Mouse (Mus musculus) cerebellum, postnatal 36 days (tissue): Measurements from ENCODE around the gene Clec12a.
"Not testable (repeated sequence)": the region's sequence is repeated elsewhere in the genome, so short reads cannot be mapped to it uniquely, and the experiment has no call there.

Source experiments
- DNase-seq, 2 experiments: peaks; one replicate each; pipeline ENCODE4 v3.0.0; 2021 to 2022; ENCODE audit warnings: mixed read lengths in 2 of 2

Clec12a gene

GRCm38 (mm10) chr6:129342391-129342790 is at the start of gene Clec12a:
Gene Clec12a (plus strand): TSS chr6:129342691.
- DNase-seq: not testable (repeated sequence)

- no peak for DNase-seq
Observed at GRCm38 (mm10) chr6:129304180-129304579, 38.3 kb upstream of the Clec12a start.

GRCm38 (mm10) chr6:129312499-129312898 is 30.0 kb upstream of the Clec12a start:
- no peak for DNase-seq

- DNase-seq: no peak
Observed at GRCm38 (mm10) chr6:129314655-129315168, 27.8 kb upstream of the Clec12a start.

- DNase-seq: no peak
Observed at GRCm38 (mm10) chr6:129315698-129316097, 26.8 kb upstream of the Clec12a start.

GRCm38 (mm10) chr6:129316463-129316862 is 26.0 kb upstream of the Clec12a start:
- DNase-seq: no peak

GRCm38 (mm10) chr6:129318395-129318794 is 24.1 kb upstream of the Clec12a start:
- no peak for DNase-seq

GRCm38 (mm10) chr6:129319331-129319730 is 23.2 kb upstream of the Clec12a start:
- no peak for DNase-seq

GRCm38 (mm10) chr6:129326016-129326415 is 16.5 kb upstream of the Clec12a start:
- no peak for DNase-seq

- no peak for DNase-seq
Observed at GRCm38 (mm10) chr6:129326568-129327150, 15.8 kb upstream of the Clec12a start.

- DNase-seq: no peak
Observed at GRCm38 (mm10) chr6:129331610-129332009, 10.9 kb upstream of the Clec12a start, which contains the start of gene 4922502D21Rik. Gene 4922502D21Rik (minus strand): TSS chr6:129331796.

- DNase-seq: peak in 1 of 2 experiments; percentile 13
Observed at GRCm38 (mm10) chr6:129333674-129334078, 8.8 kb upstream of the Clec12a start.

- no peak for DNase-seq
Observed at GRCm38 (mm10) chr6:129337751-129338150, 4.7 kb upstream of the Clec12a start.

- DNase-seq: no peak
Observed at GRCm38 (mm10) chr6:129344408-129344807, 1.9 kb downstream of the Clec12a start.

- DNase-seq: no peak
Observed at GRCm38 (mm10) chr6:129349524-129350352, 7.2 kb downstream of the Clec12a start.

- no peak for DNase-seq
Observed at GRCm38 (mm10) chr6:129351091-129351490, 8.6 kb downstream of the Clec12a start.

GRCm38 (mm10) chr6:129355774-129356173 is 13.3 kb downstream of the Clec12a start:
- DNase-seq: no peak

GRCm38 (mm10) chr6:129356430-129356829 is 13.9 kb downstream of the Clec12a start:
- DNase-seq: no peak

- no peak for DNase-seq
Observed at GRCm38 (mm10) chr6:129359515-129359914, 17.0 kb downstream of the Clec12a start.

GRCm38 (mm10) chr6:129363942-129364341 is 21.5 kb downstream of the Clec12a start:
- no peak for DNase-seq

- DNase-seq: peak; percentile 2 to 3
Observed at GRCm38 (mm10) chr6:129365959-129366359, 23.5 kb downstream of the Clec12a start.

GRCm38 (mm10) chr6:129369374-129370132 is 27.1 kb downstream of the Clec12a start:
- no peak for DNase-seq

GRCm38 (mm10) chr6:129374937-129375471 is 32.5 kb downstream of the Clec12a start:
- DNase-seq: no peak
